Mouse (Mus musculus): ENCODE results near the gene Arl5c.

GRCm38 (mm10) chr11:98021565-98022252, 25.7 kb upstream of the Arl5c start:
- TF ChIP-seq CTCF (IDR thresholded peaks at IDR 0.05; ENCODE audit: low read depth) (no peak), EP300 (optimal IDR thresholded peaks at IDR 0.05) (no peak)
